Mouse (Mus musculus) kidney, postnatal 14 days (tissue): ENCODE data around the gene Chrne.

Experiments used
- DNase-seq: peaks from one replicate; pipeline ENCODE4 v3.0.0; 2022; ENCODE audit warnings: mixed read lengths

Chrne gene

DNA sequence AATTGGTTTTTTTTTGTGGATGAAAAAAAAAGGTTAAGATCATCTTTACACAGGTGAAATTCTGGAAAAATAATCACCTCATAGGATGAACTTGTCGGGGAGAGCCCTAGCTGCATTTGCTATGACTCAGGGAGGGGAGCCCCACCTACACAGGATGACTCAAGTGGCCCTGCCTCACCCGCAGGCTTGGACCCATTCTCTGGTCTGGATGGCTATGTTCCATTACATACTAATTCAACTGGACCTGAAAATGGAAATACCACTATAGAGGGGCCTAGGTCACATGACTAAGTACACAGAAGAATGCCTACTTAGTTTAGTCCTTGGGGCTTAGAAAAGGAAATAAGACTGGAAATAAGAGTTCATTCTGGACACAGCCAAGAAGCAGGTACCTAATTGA is 32.4 kb upstream of the Chrne start:
- no peak for DNase-seq

DNA sequence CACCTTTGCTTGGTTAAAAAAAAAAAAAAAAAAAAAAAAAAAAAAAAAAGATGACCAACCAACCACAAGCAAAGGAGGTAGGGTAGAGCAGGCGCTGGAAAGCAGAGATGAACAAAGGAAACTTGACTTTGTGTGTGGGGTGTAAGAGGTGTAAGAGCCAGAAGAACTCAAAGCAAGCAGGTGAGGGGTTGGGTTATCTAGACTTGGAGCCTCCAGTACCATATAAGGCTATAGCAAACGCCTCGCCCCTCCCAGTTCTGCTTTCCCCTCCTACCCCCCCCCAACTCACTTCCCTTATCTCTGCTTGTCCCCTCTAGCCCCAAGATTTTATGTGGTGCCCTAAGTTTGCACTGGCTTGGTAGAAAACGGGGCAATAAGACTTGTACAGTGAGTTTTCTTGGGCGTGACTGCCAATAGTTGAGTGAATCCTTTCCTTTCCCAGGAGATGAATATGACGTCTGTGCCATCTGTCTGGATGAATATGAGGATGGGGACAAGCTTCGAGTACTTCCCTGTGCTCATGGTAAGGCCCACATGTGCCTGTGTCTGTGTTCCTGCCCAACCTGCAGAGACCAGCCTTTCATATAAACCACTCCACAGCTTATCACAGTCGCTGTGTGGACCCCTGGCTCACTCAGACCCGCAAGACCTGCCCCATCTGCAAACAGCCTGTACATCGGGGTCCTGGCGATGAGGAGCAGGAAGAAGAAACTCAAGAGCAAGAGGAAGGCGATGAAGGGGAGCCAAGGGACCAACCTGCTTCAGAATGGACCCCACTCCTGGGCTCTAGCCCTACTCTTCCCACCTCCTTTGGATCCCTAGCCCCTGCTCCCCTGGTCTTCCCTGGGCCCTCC is 31.5 kb upstream of the Chrne start:
- DNase-seq, result no peak

DNA sequence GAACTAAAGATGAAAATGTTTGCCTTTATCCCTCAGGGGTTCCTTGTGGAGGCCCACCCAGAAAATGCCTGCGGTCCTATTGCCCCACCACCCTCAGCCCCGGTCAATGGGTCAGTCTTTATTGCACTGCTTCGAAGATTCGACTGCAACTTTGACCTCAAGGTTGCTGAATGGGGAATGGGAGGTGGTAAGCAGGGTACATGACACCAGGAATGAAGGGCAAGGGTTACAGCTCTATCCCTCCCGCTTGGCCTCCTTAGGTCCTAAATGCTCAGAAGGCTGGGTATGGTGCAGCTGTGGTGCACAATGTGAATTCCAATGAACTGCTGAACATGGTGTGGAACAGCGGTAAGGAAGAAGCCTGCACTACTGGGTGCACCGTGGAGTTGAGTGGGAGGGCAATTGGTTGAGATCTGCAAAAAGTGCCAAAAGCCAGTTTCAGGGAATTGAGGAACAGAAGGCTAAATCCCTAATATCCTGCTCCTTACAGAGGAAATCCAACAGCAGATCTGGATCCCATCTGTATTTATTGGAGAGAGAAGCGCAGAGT is 30.2 kb upstream of the Chrne start:
- DNase-seq, result no peak

GRCm38 (mm10) chr11:70648512-70648911 is 29.5 kb upstream of the Chrne start:
- DNase-seq, result no peak

DNA sequence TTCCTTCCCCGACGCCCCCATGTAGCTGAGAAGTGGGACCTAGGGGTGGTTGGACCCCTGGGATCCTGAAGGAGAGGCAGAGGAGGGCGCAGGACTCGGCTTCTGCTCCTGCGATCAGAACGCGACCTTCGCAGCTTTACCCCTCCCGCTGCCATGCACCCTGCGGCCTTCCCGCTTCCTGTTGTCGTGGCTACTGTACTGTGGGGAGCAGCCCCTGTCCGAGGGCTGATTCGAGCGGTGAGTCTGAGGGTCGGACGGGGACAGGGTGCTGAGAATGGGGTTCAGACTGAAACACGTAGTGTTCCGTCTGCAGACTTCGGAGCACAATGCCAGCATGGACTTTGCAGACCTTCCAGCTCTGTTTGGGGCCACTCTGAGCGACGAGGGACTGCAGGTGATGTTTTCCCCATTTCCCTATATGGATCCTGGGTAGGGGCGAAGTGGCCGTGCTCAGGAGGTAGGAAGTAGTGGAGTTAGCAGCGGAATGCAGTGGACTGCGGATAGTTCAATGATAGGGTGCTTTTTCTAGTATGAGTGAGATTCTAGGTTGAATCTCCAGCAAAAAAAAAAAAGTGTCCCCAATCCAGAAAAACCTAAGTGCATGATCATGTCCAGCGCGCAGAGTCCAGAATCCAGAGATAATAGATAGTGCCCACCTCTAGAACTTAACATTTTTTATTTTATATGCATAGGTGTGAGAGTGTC is 28.9 kb upstream of the Chrne start:
- DNase-seq, result peak; percentile 43

DNA sequence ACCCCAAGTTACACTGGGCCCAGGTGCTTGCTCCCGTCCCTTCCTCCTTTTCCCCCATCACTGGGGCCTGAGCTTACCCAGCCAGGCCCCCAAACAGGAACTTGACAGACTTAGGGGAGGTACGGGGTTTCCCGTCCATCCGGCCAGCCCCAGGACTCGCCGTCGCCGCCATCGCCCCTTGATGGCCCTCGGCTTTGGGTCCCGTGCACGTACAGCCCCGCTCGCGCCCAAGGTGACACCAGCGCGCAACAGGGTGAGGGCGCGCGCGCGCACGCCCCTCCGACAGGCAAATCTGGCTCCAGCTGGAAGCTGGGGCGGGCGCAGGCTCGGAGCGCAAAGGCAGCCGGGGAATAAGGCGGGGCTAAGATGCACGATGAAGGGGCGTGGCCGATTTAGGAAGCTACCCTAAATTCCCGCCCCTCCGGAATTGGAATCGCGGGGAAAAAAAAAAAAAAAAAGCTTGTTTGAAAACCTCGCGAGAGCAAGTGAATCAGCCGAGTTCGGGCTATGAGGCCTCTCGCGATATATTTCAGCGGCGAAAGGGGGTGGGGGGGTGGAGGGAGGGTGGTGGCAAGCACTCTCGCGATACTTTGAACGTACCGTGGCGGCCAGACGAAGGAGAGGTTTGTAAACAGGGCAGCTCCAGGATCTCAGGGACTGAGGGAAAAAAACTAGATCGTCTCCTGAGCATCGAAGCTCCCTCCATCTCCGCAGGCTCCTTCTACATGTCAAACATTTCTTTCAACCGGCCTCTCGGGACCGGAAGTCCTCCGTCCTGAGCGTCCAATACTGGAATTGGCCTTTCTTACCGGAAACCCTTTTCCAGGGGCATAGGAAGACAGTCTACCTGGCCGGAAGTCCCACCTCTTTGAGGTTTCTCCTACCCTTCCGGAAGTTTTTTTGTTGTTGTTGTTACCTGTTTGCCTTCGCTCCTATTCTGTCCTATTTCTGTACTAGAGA is 28.0 kb upstream of the Chrne start, which contains the start of the genes Rnf167 and Slc25a11:
Gene Rnf167 (plus strand): TSS at position 545 of the 960 bp plus-strand sequence.
Gene Slc25a11 (minus strand): TSS at position 789 of the 960 bp plus-strand sequence.
- DNase-seq, result peak; percentile 99

DNA sequence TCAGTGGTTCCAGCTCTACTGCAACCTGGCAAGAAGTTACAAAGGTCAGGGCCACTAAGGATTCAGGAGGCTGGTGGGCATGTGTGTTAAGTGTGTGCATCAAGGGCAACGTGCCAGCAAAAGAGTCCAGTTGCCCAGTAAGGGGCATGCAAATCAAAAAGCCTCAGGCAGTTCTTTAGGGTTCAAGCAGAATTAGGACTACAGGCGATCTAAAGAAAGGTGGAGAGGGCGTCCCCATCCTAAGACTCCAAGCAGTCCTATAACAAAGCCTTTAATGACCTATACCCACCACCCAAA is 27.2 kb upstream of the Chrne start:
- peak; percentile 67 for DNase-seq

GRCm38 (mm10) chr11:70645461-70646258 is 26.6 kb upstream of the Chrne start:
- DNase-seq, result no peak

DNA sequence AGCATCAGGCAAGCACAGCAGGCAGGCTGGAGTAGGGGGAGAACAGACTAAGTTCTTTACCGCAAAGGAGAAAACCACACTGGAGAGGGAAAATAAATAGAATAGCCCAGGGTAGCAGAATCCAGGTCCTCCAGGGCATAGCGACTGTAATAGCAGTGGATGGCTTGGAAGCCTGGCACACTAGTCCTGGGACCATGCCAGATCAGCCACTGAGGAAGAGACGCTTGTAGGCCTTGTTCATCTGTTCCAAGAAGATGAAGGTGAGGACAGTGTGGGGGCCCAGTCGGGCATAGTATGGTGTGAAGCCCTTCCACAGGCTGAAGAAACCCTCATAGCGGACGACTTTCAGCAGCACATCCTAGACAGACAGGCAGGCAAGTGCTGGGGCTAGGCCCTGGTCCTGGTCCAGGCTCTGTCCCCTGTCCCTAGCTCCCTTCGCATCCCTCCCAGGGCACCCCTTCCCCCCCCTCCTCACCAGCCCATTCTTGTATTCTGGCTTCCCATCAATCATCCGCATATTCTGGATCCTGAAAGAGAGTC is 25.6 kb upstream of the Chrne start:
- DNase-seq, result no peak

DNA sequence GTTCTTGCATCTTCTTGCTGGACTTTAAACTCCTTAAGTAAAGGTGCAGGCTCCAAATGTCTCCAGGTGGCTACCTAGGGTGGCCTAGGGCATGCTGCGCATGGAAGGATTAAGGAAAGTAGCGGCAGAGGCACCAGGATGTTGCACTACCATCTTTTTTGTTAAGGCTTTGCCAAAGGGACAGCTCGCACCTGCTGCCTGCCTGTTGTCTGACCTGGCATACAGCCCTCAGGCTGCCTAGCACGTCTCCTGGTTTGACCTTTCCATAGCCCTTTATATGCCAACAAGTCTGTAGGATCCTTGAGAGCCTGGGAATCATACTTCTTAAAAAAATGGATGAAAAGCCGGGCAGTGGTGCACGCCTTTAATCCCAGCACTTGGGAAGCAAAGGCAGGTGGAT is 24.0 kb upstream of the Chrne start:
- no peak for DNase-seq

GRCm38 (mm10) chr11:70641241-70641640 is 22.2 kb upstream of the Chrne start:
- DNase-seq, result no peak

GRCm38 (mm10) chr11:70639976-70640375 is 21.0 kb upstream of the Chrne start:
- DNase-seq, result no peak

- no peak for DNase-seq
Measured at GRCm38 (mm10) chr11:70638714-70639278, 19.8 kb upstream of the Chrne start, which contains the start of gene Gp1ba. Gene Gp1ba, plus strand, starts transcription at chr11:70639122.

DNA sequence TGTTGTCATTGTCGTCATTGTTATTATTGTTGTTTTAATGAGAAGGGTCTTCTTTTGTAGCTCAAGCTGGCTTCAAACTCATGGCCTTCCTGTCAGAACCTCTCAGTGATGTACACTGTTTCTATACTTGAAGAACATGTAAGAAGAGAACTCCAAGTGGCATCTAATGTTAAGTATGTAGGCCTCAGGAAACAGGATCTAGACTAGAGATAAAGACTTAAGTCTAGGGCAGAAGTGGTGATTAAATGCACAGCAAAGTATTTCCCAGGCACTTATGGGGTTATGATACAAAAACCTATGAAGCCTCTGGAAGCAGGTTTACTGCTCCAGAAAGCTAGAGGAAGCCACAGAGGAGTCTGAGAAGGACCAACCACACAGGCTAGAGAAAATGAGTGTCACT is 19.3 kb upstream of the Chrne start:
- no peak for DNase-seq

GRCm38 (mm10) chr11:70637764-70638163 is 18.7 kb upstream of the Chrne start:
- DNase-seq, result no peak

DNA sequence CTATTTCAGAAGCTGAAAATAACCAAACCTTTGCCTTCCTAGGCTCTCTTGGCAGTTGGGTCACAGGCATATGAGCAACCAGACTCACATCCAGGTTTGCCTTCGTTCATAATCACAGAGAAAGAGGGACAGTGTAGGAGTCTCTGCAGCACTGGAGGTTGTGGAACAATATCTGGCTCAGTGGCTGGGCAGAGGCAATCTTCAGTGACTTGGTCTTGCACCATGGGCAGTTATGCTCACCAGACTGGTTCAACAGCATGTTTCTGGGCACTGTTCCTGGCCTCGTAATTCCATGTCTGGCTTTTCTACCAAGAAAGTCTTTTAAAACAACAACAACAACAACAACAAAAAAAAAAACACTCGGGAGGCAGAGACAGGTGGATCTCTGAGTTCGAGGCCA is 16.6 kb upstream of the Chrne start:
- DNase-seq, result no peak

DNA sequence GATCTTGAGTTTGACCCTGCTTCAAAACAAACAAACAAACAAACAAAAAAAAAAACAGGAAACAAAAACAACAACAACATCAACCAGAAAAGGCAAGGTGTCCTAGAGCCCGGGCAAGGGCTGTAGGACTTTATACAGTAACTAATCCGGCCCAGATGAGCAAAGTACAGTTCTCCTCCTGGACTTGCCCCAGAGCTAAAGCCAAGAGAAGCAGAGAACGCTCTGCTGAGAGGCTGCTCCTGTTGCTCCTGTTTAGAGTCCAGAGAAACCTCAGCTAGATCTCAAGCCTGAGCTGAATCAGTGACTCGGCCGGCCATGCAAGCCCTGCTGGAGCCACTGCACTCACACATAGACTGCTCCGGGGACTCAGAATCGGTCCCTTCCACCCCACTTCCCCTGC is 11.1 kb upstream of the Chrne start:
- DNase-seq, result peak; percentile 66

GRCm38 (mm10) chr11:70629557-70629956 is 10.5 kb upstream of the Chrne start:
- no peak for DNase-seq

DNA sequence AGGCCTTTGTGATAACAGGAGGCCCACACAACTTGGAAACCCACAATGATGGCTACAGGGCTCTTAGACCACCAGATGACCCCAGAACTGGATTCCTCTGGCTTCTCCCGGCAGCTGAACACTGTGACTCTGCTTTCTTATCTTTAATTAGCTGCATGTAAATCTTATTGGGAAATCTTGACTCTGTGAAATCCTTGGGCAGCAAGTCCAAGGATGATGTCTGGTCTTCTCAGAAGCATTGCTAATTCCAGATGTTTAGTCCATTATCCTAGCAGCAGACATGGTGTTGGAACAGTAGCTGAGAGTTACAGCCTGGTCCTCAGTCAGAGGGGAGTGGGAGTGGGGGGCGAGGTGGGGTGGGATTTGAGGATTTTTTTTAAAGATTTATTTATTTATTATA is 9.4 kb upstream of the Chrne start:
- DNase-seq, result no peak

GRCm38 (mm10) chr11:70626877-70627276 is 7.9 kb upstream of the Chrne start:
- DNase-seq, result no peak

- DNase-seq, result peak; percentile 53
Measured at GRCm38 (mm10) chr11:70625473-70625872, 6.5 kb upstream of the Chrne start.
